ENCODE assay signal across 19 mouse cellular contexts in genomic region chr3:129581024-129581423, GRCm38 (mm10). TPM values are rescaled to one million over a fixed set of nuclear protein-coding genes. Genes with fewer than 3 reads are reported as not detected.
DNase-seq lines count a peak whose midpoint lies in the region; ATAC-seq and TF ChIP-seq lines count a peak whose summit lies in the region.
"Had no signal": no experiment of that assay in that cellular context is flagged by ENCODE, and none has a peak within 500 bp of the region (broad histone marks: within the 10 kb centered on the region; RNA-seq: fewer than 3 reads in every experiment).

No protein-coding gene starts in this region.

- H3K36me3 ChIP-seq in embryonic facial prominence, embryonic 14.5 days (ENCODE audit: control insufficient read depth, insufficient read depth, low read length), result peaks cover 9% of the 10 kb centered on the region
- peaks cover 24% of the 10 kb centered on the region for H3K36me3 ChIP-seq in embryonic facial prominence, embryonic 10.5 days (replicated peaks)
- peaks cover 4% of the 10 kb centered on the region for H3K36me3 ChIP-seq in limb, embryonic 13.5 days
- peaks cover 39% of the 10 kb centered on the region for H3K36me3 ChIP-seq in limb, embryonic 10.5 days
- H3K36me3 ChIP-seq in myocyte (ENCODE audit: control insufficient read depth, insufficient read depth), result peaks cover 8% of the 10 kb centered on the region

- no peak overlapping the region for H3K4me2 ChIP-seq in embryonic facial prominence, embryonic 14.5 days (ENCODE audit: low read depth, low read length)
- no peak overlapping the region for H3K4me2 ChIP-seq in limb, embryonic 13.5 days (replicated peaks)
- no peak overlapping the region for H3K4me2 ChIP-seq in myocyte (ENCODE audit: low read depth)
- H3K4me2 ChIP-seq: embryonic facial prominence, embryonic 13.5 days; liver, embryonic 15.5 days; midbrain, embryonic 15.5 days; stomach, embryonic 15.5 days had no signal

- no peak overlapping the region for H3ac ChIP-seq in myocyte (ENCODE audit: control insufficient read depth, insufficient read length)

- no peaks in the 10 kb centered on the region for H3K9me3 ChIP-seq in embryonic facial prominence, embryonic 14.5 days (ENCODE audit: control insufficient read depth, low read length)
- H3K9me3 ChIP-seq in embryonic facial prominence, embryonic 10.5 days, result no peaks in the 10 kb centered on the region
- H3K9me3 ChIP-seq in limb, embryonic 13.5 days, result no peaks in the 10 kb centered on the region
- no peaks in the 10 kb centered on the region for H3K9me3 ChIP-seq in limb, embryonic 10.5 days (replicated peaks)
- H3K9me3 ChIP-seq: liver, embryonic 15.5 days; megakaryocyte, embryonic 14.5 days; midbrain, embryonic 15.5 days; stomach, embryonic 15.5 days had no signal

- H3K4me1 ChIP-seq in embryonic facial prominence, embryonic 14.5 days (ENCODE audit: control insufficient read depth, insufficient read depth, low read length), result no peaks in the 10 kb centered on the region
- no peaks in the 10 kb centered on the region; the same call in 1 of the 2 replicates for H3K4me1 ChIP-seq in embryonic facial prominence, embryonic 10.5 days
- H3K4me1 ChIP-seq in limb, embryonic 13.5 days, result peaks cover 5% of the 10 kb centered on the region; the same call in 1 of the 2 replicates
- no peaks in the 10 kb centered on the region for H3K4me1 ChIP-seq in limb, embryonic 10.5 days
- H3K4me1 ChIP-seq: stomach, embryonic 15.5 days had no signal

- H3K9ac ChIP-seq in embryonic facial prominence, embryonic 14.5 days (ENCODE audit: low read depth, low read length), result no peak overlapping the region
- no peak overlapping the region for H3K9ac ChIP-seq in limb, embryonic 13.5 days
- H3K9ac ChIP-seq: embryonic facial prominence, embryonic 13.5 days; liver, embryonic 15.5 days; midbrain, embryonic 15.5 days; stomach, embryonic 15.5 days had no signal

- no peak for TF ChIP-seq POLR2A in myocyte (IDR thresholded peaks at IDR 0.05; ENCODE audit: insufficient read length, low read depth)

- DNase-seq in embryonic facial prominence, embryonic 14.5 days (ENCODE audit: low spot score), result peak; percentile 59
- no peak for DNase-seq in embryonic facial prominence, embryonic 10.5 days (ENCODE audit: low spot score)
- DNase-seq in limb, embryonic 10.5 days (ENCODE audit: low spot score), result no peak
- DNase-seq in cerebellum, postnatal 14 days, result peak; percentile 71 to 75
- DNase-seq in spleen, postnatal 4 days (ENCODE audit: low spot score in 2 of 2), result no peak
- no peak for DNase-seq in heart, adult 18-20 months
- DNase-seq: adrenal gland, adult 2 months; gastrocnemius, postnatal 14 days; lung, postnatal 14 days; right cerebral cortex, adult 18-20 months; thymus, adult 2 months had no signal

- peaks cover 30% of the 10 kb centered on the region for H3K79me2 ChIP-seq in myocyte (ENCODE audit: control insufficient read depth, insufficient read depth)

- H3K27ac ChIP-seq in embryonic facial prominence, embryonic 14.5 days (replicated peaks; ENCODE audit: low read depth, low read length), result no peak overlapping the region
- no peak overlapping the region for H3K27ac ChIP-seq in embryonic facial prominence, embryonic 10.5 days (replicated peaks)
- no peak overlapping the region for H3K27ac ChIP-seq in limb, embryonic 13.5 days
- H3K27ac ChIP-seq in limb, embryonic 10.5 days, result no peak overlapping the region
- H3K27ac ChIP-seq: embryonic facial prominence, embryonic 13.5 days; liver, embryonic 15.5 days; midbrain, embryonic 15.5 days; stomach, embryonic 15.5 days had no signal

- H3K27me3 ChIP-seq in embryonic facial prominence, embryonic 14.5 days (replicated peaks; ENCODE audit: control insufficient read depth, insufficient read depth, low read length), result no peaks in the 10 kb centered on the region
- no peaks in the 10 kb centered on the region for H3K27me3 ChIP-seq in embryonic facial prominence, embryonic 10.5 days (replicated peaks; ENCODE audit: low read depth, poor library complexity, severe bottlenecking)
- H3K27me3 ChIP-seq in limb, embryonic 13.5 days, result no peaks in the 10 kb centered on the region
- no peaks in the 10 kb centered on the region for H3K27me3 ChIP-seq in limb, embryonic 10.5 days (ENCODE audit: low read depth, poor library complexity, severe bottlenecking)
- no peaks in the 10 kb centered on the region for H3K27me3 ChIP-seq in myocyte (ENCODE audit: control insufficient read depth, insufficient read depth, insufficient read length)
- H3K27me3 ChIP-seq: CH12.LX; embryonic facial prominence, embryonic 13.5 days; liver, embryonic 15.5 days; megakaryocyte, embryonic 14.5 days; midbrain, embryonic 15.5 days; stomach, embryonic 15.5 days had no signal

- WGBS in embryonic facial prominence, embryonic 14.5 days, result 84% methylated on average over 3 of the region's 3 CpGs
- WGBS in embryonic facial prominence, embryonic 10.5 days, result 88% methylated on average over 3 of the region's 3 CpGs
- 70% methylated on average over 3 of the region's 3 CpGs for WGBS in limb, embryonic 13.5 days
- 94% methylated on average over 3 of the region's 3 CpGs for WGBS in limb, embryonic 10.5 days

- H3K4me3 ChIP-seq in embryonic facial prominence, embryonic 14.5 days (ENCODE audit: low read depth, low read length), result no peak overlapping the region
- H3K4me3 ChIP-seq in embryonic facial prominence, embryonic 10.5 days, result no peak overlapping the region
- H3K4me3 ChIP-seq in limb, embryonic 13.5 days, result no peak overlapping the region
- no peak overlapping the region for H3K4me3 ChIP-seq in limb, embryonic 10.5 days
- H3K4me3 ChIP-seq in myocyte, result no peak overlapping the region
- H3K4me3 ChIP-seq: embryonic facial prominence, embryonic 13.5 days; liver, embryonic 15.5 days; megakaryocyte, embryonic 14.5 days; midbrain, embryonic 15.5 days; stomach, embryonic 15.5 days had no signal

- ATAC-seq in embryonic facial prominence, embryonic 14.5 days (ENCODE audit: low read depth), result 0 out of 2 replicates have a peak, but pooled peaks have one; percentile 50
- 0 out of 2 replicates have a peak, but pooled peaks have one; percentile 3 for ATAC-seq in limb, embryonic 13.5 days (ENCODE audit: low FRiP score, low read depth)
- ATAC-seq: midbrain, embryonic 15.5 days had no signal

TF ChIP-seq in myocyte, 11 proteins besides CTCF, POLR2A, EP300 and RAD21:
- TF ChIP-seq CEBPB (IDR thresholded peaks at IDR 0.05; ENCODE audit: insufficient read depth, poor library complexity, severe bottlenecking) (no peak), USF1 (IDR thresholded peaks at IDR 0.05; ENCODE audit: low read depth) (no peak), SRF (IDR thresholded peaks at IDR 0.05; ENCODE audit: control insufficient read depth, insufficient read length, low read depth) (no peak), MYOD1 (IDR thresholded peaks at IDR 0.05; ENCODE audit: control insufficient read depth in 1 of 3, insufficient read length in 2 of 3, low read depth in 2 of 3) (peak; percentile 44 to 91 (median 81)), MAX (IDR thresholded peaks at IDR 0.05; ENCODE audit: low read depth) (no peak), POLR2AphosphoS2 (IDR thresholded peaks at IDR 0.05; ENCODE audit: insufficient read length, low read depth) (no peak), TCF12 (IDR thresholded peaks at IDR 0.05; ENCODE audit: insufficient read depth, poor library complexity, severe bottlenecking) (peak; percentile 90), E2F4 (IDR thresholded peaks at IDR 0.05; ENCODE audit: insufficient read depth) (no peak), TCF3 (IDR thresholded peaks at IDR 0.05; ENCODE audit: insufficient read length, low read depth) (peak; percentile 68), MYOG (IDR thresholded peaks at IDR 0.05; ENCODE audit: control insufficient read depth in 1 of 3, insufficient read depth in 1 of 3, insufficient read length in 2 of 3, low read depth in 2 of 3) (peak in 2 of 3 experiments; percentile 32 to 85), REST (IDR thresholded peaks at IDR 0.05; ENCODE audit: insufficient read depth, insufficient read length) (no peak)
TF ChIP-seq in myocyte: peak in this region for 4.

RNA-seq across cellular contexts. Expression of gene Elovl6, which starts 48.9 kb away (rescaled TPM):
- polyA plus RNA-seq in embryonic facial prominence, embryonic 14.5 days (2014; fragmentation: Nextera tagmentation; extraction: Ambion mirVana), result 25.0 and 26.6 TPM in 2 replicates
- polyA plus RNA-seq in embryonic facial prominence, embryonic 10.5 days (2016; fragmentation: Nextera tagmentation; extraction: Ambion mirVana), result 50.6 and 53.1 TPM in 2 replicates
- polyA plus RNA-seq in limb, embryonic 13.5 days (2015; fragmentation: Nextera tagmentation; extraction: Ambion mirVana), result 30.8 and 33.4 TPM in 2 replicates
- polyA plus RNA-seq in limb, embryonic 10.5 days (2016; fragmentation: Nextera tagmentation; extraction: Ambion mirVana), result 54.6 and 59.0 TPM in 2 replicates
- polyA plus RNA-seq in myocyte (2012; fragmentation: generic; extraction: Trizol), result 6.8 TPM
- total RNA-seq in heart, adult 18-20 months (2021), result 10 to 100 TPM in 1 of 2 experiments, under 1 TPM in 1; 0.65 to 13.4 TPM

Comparison
In these comparisons a context has a peak if more than half of its experiments do, and no peak if none do; other contexts are left out.
1. DNase-seq: peak in embryonic facial prominence, embryonic 14.5 days (single experiment) and cerebellum, postnatal 14 days (2 of 2); none in embryonic facial prominence, embryonic 10.5 days (single experiment), limb, embryonic 10.5 days (single experiment), spleen, postnatal 4 days (0 of 2) and heart, adult 18-20 months (0 of 2).